Mouse (Mus musculus) small intestine, adult 2 months (tissue): ENCODE data around the gene Phykpl.

ENCODE experiments used
- CTCF ChIP-seq: fragments of 200-500 bp; IDR thresholded peaks from 2 replicates; pipeline ENCODE4 v1.5.1; 2012; ENCODE audit warnings: low read depth, mild to moderate bottlenecking, control low read depth, inconsistent platforms, low read length, moderate library complexity, mixed read lengths; ENCODE audit not compliant: insufficient replicate concordance, insufficient read length; ENCODE audit errors: extremely low read depth
- POLR2A ChIP-seq: fragments of 200-500 bp; IDR thresholded peaks from 2 replicates; pipeline ENCODE4 v1.6.1; 2012; ENCODE audit warnings: low read depth, mild to moderate bottlenecking, control low read depth, inconsistent platforms, low read length, moderate library complexity

DNA sequence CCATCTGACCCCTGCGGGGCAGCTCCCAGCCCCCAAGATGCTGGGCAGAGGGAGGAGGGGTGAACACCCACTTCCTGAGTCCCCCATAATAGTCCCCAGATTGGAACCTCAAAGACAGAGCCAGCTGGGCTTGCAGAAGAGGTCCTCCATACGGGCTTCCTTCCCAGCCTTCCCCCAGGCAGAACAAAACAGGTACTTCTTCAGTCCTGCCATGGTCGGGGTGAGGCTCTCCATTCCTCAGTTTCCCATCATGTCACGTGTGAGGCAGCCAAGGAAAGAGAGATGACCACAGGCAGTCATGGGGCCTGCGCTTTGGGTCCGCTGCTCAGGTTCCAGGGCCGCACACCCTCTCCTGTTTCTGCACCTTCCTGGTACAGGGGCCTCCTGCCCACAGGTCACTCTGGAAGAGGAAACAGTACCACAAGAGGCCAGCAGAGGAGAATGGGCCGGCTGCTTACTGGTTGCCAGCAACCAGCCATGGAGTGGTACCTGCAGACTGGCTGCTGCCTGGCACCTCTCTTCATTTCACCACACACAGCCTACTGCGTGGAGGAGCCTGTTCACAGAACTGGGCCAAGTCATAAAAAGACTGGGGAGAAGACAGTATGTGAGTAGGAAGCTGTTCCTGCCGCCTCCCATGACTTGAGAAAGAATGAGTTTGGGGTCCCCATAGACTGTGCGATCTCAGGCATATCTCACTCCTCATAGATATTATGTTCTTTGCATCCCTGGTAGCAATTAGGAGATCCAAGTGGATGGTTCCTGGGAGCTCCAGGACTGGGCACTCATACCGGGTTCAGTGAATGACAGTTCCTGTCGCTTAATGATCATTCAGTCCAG is 45.4 kb upstream of the Phykpl start:
- TF ChIP-seq POLR2A (no peak), CTCF (no peak)
